Mouse (Mus musculus) embryonic fibroblast, embryonic 13.5 days (primary cell): ENCODE data around the gene Aldh3a1.

Experiments used
- CTCF ChIP-seq: IDR thresholded peaks from 2 replicates; pipeline ENCODE4 v1.5.1; 2011; ENCODE audit warnings: mild to moderate bottlenecking, control low read depth, low read length, moderate library complexity, borderline replicate concordance; ENCODE audit not compliant: insufficient read depth
- POLR2A ChIP-seq: IDR thresholded peaks from 2 replicates; pipeline ENCODE4 v1.6.1; 2011; ENCODE audit warnings: low read depth, mild to moderate bottlenecking, control low read depth, low read length, moderate library complexity

- TF ChIP-seq CTCF = no peak
- no peak for TF ChIP-seq POLR2A
Measured at GRCm38 (mm10) chr11:61227816-61228215, 20.5 kb downstream of the Aldh3a1 start.
